Mouse (Mus musculus) hindbrain, embryonic 11.5 days (tissue): ENCODE measurements around the gene Wbp1. TPM values are rescaled to one million over a fixed set of nuclear protein-coding genes. Genes with fewer than 3 reads are reported as not detected.

ENCODE experiments used
- ATAC-seq: fragments of 200-750 bp; cut with Nextera tagmentation; 2 replicates; pipeline ENCODE4 v1.8.0; 2017; ENCODE audit warnings: mild to moderate bottlenecking, moderate TSS enrichment, moderate library complexity; ENCODE audit not compliant: low FRiP score
- DNase-seq: peaks from one replicate; pipeline ENCODE4 v3.0.0-alpha.2; 2015; ENCODE audit warnings: low spot score
- H3K27ac ChIP-seq: fragments of 300-500 bp; sonication (generic); 2 replicates; pipeline ENCODE4 v1.5.1; 2014; ENCODE audit warnings: mild to moderate bottlenecking, low read depth, low read length
- H3K27me3 ChIP-seq: fragments of 300-500 bp; sonication (generic); 2 replicates; pipeline ENCODE4 v1.6.1; 2014; ENCODE audit warnings: mild to moderate bottlenecking, low read length, moderate library complexity, mixed read lengths; ENCODE audit not compliant: control insufficient read depth, insufficient read depth
- H3K36me3 ChIP-seq: fragments of 300-500 bp; sonication (generic); 2 replicates; pipeline ENCODE4 v1.6.1; 2014; ENCODE audit warnings: mild to moderate bottlenecking, low read length, moderate library complexity, mixed read lengths; ENCODE audit not compliant: control insufficient read depth, insufficient read depth
- H3K4me1 ChIP-seq: fragments of 300-500 bp; sonication (generic); replicated peaks from 2 replicates; pipeline ENCODE4 v1.6.1; 2014; ENCODE audit warnings: low read length, mixed read lengths; ENCODE audit not compliant: control insufficient read depth, insufficient read depth
- H3K4me2 ChIP-seq: fragments of 300-500 bp; sonication (generic); replicated peaks from 2 replicates; pipeline ENCODE4 v1.6.1; 2014; ENCODE audit warnings: mild to moderate bottlenecking, low read depth, low read length
- H3K4me3 ChIP-seq: fragments of 300-500 bp; sonication (generic); 2 replicates; pipeline ENCODE4 v1.5.1; 2014; ENCODE audit warnings: low read depth, low read length
- H3K9ac ChIP-seq: fragments of 300-500 bp; sonication (generic); 2 replicates; pipeline ENCODE4 v1.6.1; 2014; ENCODE audit warnings: low read depth, low read length
- H3K9me3 ChIP-seq: fragments of 300-500 bp; sonication (generic); 2 replicates; pipeline ENCODE4 v1.6.1; 2016; ENCODE audit warnings: low read length; ENCODE audit not compliant: control insufficient read depth
- WGBS: fragments of 180-500 bp; shearing (Covaris S2); extraction: QIAGEN DNeasy Blood & Tissue Kit; methylation state at CpG from one replicate; pipeline ENCODE4 v1.1.7; 2014; 5-methylcytosine and 5-hydroxymethylcytosine counted together
- polyA plus RNA-seq: library from polyadenylated mRNA; unstranded; fragments of >200 nt; fragmentation: Nextera tagmentation; extraction: Ambion mirVana; gene quantifications from 2 replicates; pipeline ENCODE4 v1.2.1, GENCODE M21; 2014

The Wbp1 gene
- polyA plus RNA-seq, 1 experiment from 2014 or later = 179 TPM

GRCm38 (mm10) chr6:83117165-83117438 is 4.3 kb downstream of the Wbp1 start:
- no peaks in the 10 kb centered on the region for H3K9me3 ChIP-seq
- H3K4me2 ChIP-seq = no peak overlapping the region
- DNase-seq = no peak
- no peak overlapping the region for H3K4me3 ChIP-seq
- H3K4me1 ChIP-seq = peaks cover 9% of the 10 kb centered on the region; the same call in 1 of the 2 replicates
- 90% methylated on average over 4 of the region's 4 CpGs for WGBS
- H3K36me3 ChIP-seq = 0 out of 2 replicates have a peak, but pooled peaks cover 7% of the 10 kb centered on the region
- H3K9ac ChIP-seq = no peak overlapping the region
- no peak for ATAC-seq
- no peak overlapping the region for H3K27ac ChIP-seq
- no peaks in the 10 kb centered on the region for H3K27me3 ChIP-seq

DNA sequence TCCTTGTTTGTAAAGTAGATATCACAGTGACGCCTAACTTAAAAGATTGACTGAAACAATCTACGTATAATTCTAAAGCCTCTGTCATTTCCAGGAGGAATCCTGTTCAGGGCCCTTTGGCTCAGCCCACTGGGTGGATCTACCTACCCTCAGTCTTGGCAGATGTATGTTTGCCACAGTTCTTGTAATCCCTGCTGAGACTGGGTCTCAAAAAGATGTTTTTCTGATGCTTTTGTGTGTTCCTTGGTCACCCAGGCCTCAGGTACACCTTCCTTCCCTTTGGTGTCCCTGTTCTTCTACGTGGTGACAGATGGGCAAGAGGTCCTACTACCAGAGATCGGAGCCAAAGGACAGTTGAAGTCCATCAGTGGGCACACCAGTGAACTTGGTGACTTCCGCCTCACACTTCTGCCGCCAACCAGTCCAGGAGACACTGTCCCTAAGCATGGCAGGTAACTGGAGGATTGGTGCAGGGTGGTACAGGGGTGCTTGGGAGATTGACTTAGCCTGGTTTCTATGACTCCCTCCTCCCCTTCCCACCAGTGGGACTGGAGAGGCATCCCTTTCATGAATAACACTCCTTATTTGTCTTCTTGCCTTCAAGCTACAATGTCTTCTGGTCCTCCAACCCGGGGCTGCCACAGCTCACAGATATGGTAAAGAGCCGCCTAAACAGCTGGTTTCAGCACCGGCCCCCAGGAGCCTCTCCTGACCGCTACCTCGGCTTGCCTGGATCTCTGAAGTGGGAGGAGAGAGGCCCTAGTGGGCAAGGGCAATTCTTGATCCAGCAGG is 4.8 kb downstream of the Wbp1 start:
- Histone ChIP-seq H3K27me3 (no peaks in the 10 kb centered on the region), H3K9ac (peak overlapping the region; percentile 88), H3K36me3 (0 out of 2 replicates have a peak, but pooled peaks cover 7% of the 10 kb centered on the region), H3K4me2 (peak overlapping the region; percentile 83), H3K27ac (no peak overlapping the region), H3K4me3 (peak overlapping the region; percentile 88), H3K4me1 (peaks cover 9% of the 10 kb centered on the region; the same call in 1 of the 2 replicates), H3K9me3 (no peaks in the 10 kb centered on the region)
- no peak for DNase-seq
- no peak for ATAC-seq
- 81% methylated on average over 11 of the region's 11 CpGs for WGBS

DNA sequence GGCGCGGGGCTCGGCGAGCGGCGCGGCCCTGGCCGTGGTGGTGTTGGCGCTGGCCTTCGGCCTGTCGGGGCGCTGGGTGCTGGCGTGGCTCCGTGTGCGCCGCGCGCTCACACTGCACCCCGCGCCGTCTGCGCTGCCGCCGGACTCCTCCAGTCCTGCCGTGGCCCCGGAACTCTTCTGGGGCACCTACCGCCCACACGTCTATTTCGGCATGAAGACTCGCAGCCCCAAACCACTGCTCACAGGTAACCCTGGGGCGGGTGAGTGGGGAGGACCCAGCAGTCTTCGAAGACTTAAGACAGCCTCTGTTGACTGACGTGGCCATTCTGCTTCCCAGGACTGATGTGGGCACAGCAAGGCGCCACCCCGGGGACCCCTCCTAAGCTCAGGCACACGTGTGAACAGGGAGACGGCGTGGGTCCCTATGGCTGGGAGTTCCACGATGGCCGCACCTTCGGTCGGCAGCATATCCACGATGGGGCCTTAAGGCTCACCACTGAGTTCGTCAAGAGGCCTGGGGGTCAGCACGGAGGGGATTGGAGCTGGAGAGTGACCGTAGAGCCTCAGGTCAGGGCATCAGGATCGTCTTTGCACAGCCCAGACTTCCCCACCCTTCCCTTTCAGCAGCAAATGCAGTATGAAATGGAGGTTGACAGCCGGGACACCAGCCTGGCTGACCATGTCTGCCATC is 5.5 kb downstream of the Wbp1 start:
- Histone ChIP-seq H3K9me3 (no peaks in the 10 kb centered on the region), H3K9ac (peak overlapping the region; percentile 88), H3K4me3 (peak overlapping the region; percentile 88), H3K4me2 (peak overlapping the region; percentile 83), H3K4me1 (peaks cover 9% of the 10 kb centered on the region; the same call in 1 of the 2 replicates), H3K27me3 (no peaks in the 10 kb centered on the region), H3K36me3 (0 out of 2 replicates have a peak, but pooled peaks cover 7% of the 10 kb centered on the region), H3K27ac (peak overlapping the region; percentile 75)
- WGBS = 3% methylated on average over 33 of the region's 48 CpGs
- ATAC-seq = peak; percentile 42
- DNase-seq = peak; percentile 52

- Histone ChIP-seq H3K9me3 (no peaks in the 10 kb centered on the region), H3K4me1 (peaks cover 8% of the 10 kb centered on the region), H3K4me3 (peak within 1 kb of the TSS; percentile 88), H3K4me2 (peak within 1 kb of the TSS; percentile 83), H3K27ac (peak within 1 kb of the TSS; percentile 75), H3K36me3 (0 out of 2 replicates have a peak, but pooled peaks cover 7% of the 10 kb centered on the region), H3K27me3 (no peaks in the 10 kb centered on the region), H3K9ac (peak within 1 kb of the TSS; percentile 88)
- ATAC-seq (peak; percentile 92), DNase-seq (peak; percentile 93)
- WGBS = 2% methylated on average over 56 of the region's 58 CpGs
These were observed 6.2 kb downstream of the Wbp1 start, which contains the start of gene Mogs for GRCm38 (mm10) chr6:83115011-83115671. Gene Mogs, plus strand, starts transcription at chr6:83115496.

DNA sequence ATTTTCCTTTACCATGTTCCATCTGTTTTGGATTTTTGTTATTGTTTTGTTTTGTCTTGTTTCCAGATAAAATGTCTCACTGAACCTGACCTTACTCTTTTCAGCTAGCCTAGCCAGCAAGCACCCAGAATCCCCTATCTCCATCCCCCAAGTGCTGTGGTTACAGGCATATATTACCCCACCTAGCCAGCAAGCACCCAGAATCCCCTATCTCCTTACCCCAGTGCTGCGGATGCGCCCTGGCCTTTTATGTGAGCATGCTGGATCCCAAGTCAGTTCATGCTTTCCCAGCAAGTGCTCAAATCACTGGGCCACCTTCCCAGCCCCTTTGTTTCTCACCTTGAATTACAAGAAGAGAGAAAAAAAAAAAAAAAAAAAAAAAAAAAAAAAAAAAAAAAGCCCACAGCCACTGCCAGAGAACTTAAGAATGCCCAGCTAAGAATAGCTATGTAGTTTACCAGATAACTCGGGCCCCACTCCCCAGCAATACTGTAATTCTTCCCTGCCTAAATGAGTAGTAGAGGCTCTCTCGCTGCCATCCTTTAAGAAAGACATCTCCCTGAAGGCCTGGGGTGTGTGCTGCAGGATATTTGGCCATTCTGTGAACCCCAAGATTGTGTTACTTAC is 9.7 kb downstream of the Wbp1 start:
- H3K4me2 ChIP-seq = no peak overlapping the region
- DNase-seq (no peak), ATAC-seq (no peak)
- H3K9ac ChIP-seq = no peak overlapping the region
- H3K4me1 ChIP-seq = peaks cover 6% of the 10 kb centered on the region; the same call in 1 of the 2 replicates
- H3K9me3 ChIP-seq = no peaks in the 10 kb centered on the region
- H3K27me3 ChIP-seq = no peaks in the 10 kb centered on the region
- H3K27ac ChIP-seq = no peak overlapping the region
- H3K36me3 ChIP-seq = no peaks in the 10 kb centered on the region
- H3K4me3 ChIP-seq = no peak overlapping the region
- WGBS = 95% methylated on average over 4 of the region's 4 CpGs

- no peaks in the 10 kb centered on the region for H3K36me3 ChIP-seq
- H3K4me3 ChIP-seq = peak within 1 kb of the TSS; percentile 94
- peak; percentile 89 for ATAC-seq
- DNase-seq = peak; percentile 88
- H3K4me2 ChIP-seq = peak within 1 kb of the TSS; percentile 87
- H3K27me3 ChIP-seq = no peaks in the 10 kb centered on the region
- no peaks in the 10 kb centered on the region for H3K9me3 ChIP-seq
- WGBS = under 1% methylated on average over 76 of the region's 76 CpGs
- peak within 1 kb of the TSS; percentile 90 for H3K9ac ChIP-seq
- H3K4me1 ChIP-seq = peaks cover 5% of the 10 kb centered on the region; the same call in 1 of the 2 replicates
- peak within 1 kb of the TSS; percentile 74 for H3K27ac ChIP-seq
These were observed 12.3 kb downstream of the Wbp1 start, which contains the start of gene Mrpl53 for GRCm38 (mm10) chr6:83108762-83109668. Gene Mrpl53, plus strand, starts transcription at chr6:83109040.

GRCm38 (mm10) chr6:83107566-83108400 is 13.6 kb downstream of the Wbp1 start:
- H3K27me3 ChIP-seq = no peaks in the 10 kb centered on the region
- no peaks in the 10 kb centered on the region for H3K9me3 ChIP-seq
- peak overlapping the region; percentile 87 for H3K4me2 ChIP-seq
- ATAC-seq = peak; percentile 42
- H3K4me1 ChIP-seq = peaks cover 11% of the 10 kb centered on the region; the same call in 1 of the 2 replicates
- H3K9ac ChIP-seq = no peak overlapping the region
- peak; percentile 89 for DNase-seq
- no peaks in the 10 kb centered on the region for H3K36me3 ChIP-seq
- WGBS = 33% methylated on average over 13 of the region's 13 CpGs
- H3K27ac ChIP-seq = no peak overlapping the region
- peak overlapping the region; percentile 94; the same call in 1 of the 2 replicates for H3K4me3 ChIP-seq
